Mouse (Mus musculus) frontal cortex, adult (tissue): ENCODE data around the gene 2410004B18Rik.
A peak's percentile ranks its signal among the peaks of the same experiment; 100 is the strongest.

Source experiments
- ATAC-seq: cut with Nextera tagmentation; 2 replicates; pipeline ENCODE4 v1.9.2; 2017; ENCODE audit warnings: mild to moderate bottlenecking, moderate library complexity, mixed read lengths; ENCODE audit not compliant: low TSS enrichment

The 2410004B18Rik gene

DNA sequence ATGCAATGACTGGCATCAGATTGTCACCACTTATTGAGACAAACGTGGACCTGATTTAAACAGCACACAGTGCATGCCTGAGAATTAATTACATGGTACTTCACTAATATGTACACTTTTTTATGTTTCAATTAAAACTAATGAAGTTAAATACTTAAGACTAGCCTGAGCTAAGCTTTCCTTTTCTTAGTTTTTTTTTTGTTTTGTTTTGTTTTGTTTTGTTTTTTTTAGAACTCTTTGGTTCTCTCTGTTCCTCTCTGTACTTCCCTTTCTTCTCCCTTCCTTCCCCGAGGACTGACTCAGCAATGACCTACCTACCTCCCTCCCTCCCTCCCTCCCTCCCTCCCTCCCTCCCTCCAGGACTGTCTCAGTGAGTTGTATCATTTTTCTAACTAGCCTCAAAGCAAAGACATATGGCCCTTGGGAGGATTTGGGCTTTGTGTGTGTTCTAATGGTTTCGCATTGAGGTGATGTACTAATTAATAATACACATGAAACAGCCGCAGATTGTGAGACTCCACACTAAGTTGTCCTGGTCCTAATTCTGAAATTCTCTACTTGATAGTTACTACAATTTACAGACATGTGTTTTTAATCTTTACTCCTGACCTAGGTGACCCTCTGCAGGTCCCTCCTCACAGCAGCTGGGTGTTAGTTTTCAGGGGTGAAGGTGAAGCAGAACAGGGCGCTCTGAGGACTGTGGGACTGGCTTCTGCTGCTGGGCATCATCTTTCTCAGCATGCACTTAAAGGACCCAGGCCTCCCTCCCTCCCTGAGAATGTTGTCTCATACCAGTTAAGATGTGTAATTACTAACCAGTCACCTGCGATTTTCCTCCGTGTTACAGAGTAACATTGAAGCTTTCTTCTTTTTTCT, 8.1 kb upstream of the 2410004B18Rik start:
- no peak for ATAC-seq

DNA sequence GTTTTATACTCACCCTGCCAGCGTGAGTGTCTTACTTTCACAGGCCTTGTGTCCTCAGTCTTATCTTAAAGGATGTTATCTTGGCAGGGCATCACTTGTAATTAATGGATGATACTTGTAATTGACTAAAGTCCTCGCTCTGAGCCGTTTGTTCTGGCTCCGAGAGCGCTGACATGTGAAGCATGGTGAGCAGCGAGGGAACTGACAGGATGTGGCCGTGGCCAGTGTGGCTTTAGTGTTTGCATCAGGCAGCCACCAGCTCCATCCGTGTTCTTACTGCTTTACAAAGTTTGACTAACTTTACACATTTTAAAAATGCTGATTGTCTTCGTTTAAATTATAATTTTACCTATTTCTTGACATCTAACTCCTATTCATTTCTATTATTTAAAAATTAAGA, 4.0 kb upstream of the 2410004B18Rik start:
- ATAC-seq, result no peak

DNA sequence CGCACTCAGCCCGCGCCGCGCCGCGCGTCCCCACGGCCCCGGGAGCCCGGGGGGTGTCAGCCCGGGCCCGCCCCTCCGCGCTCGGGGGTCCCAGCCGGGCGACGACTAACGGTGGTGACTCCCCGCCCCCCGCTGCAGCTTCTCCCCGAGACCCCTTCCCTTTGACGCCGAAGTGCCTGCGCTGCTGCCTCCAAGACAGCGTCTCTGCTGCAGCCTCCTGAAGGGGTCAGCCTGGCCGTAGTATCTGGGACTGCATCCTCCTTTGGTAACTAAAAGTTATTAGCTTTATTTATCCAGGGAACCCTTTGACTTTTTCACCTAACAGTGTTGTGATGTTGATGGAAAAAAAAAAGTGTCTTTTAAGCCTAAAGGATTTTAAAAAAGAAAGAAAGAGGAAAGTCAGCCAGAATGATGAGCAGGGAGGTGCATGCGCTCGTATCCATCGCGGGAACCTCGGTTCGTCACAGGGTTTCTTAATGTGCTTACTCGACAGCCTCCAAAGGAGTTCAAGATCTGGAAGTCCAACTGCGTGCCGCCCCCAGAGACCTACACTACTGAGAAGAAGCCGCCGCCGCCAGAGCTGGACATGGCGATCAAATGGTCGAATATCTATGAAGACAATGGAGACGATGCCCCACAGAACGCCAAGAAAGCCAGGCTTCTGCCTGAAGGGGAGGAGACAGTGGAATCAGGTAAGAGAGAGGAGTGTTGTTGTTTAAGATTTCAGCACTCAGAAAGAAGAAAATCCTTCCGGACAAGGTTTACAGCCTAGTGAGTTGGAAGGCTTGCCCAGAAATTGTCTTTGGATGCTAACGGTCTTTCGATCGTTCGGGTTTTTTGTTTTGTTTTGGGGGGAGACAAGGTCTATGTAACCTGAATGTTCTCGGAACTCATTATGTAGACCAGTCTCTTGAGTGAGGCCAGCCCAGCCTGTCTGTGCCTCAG, 863 bp downstream of the 2410004B18Rik start:
- peak; percentile 3; the same call in 1 of the 2 replicates for ATAC-seq

DNA sequence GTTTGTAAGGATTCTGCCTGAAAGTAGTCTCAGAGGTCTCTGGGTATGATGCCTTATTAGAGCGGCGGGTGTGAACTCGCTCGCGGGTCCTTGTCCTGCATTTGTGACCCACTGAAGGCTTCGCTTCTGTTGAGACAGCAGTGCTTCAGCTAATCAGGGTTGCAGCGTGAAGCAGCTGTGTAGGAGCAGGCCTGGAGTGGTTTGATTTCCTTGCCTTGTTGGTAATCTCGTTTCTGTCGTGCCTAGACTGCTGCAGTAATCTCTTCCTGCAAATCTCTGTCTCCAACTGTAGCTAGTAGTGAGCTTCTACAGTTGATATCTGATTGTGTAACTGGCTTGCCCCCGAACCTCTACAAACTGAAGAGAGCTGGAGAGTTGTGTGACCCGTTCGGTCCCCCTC, 1.6 kb downstream of the 2410004B18Rik start:
- no peak for ATAC-seq

DNA sequence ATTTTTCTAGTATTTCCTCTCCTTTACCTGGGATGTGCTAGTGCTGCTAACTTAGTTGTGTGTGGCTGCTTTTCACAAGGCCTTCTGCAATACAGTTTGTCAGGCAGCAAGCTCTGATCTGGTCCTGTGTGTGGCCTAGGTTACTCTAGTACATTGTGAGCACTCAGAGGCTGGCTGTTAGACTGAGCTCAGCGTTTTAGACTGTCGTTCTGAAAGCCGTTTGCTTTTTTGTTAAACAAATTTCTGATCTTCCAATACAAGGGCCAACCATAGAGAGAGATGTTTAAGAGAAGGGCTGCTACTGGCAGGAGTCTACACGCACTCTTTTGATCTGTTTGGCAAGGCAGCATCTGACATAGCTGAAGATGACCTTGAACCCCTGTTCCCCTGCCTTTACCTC, 2.2 kb downstream of the 2410004B18Rik start:
- ATAC-seq, result no peak

DNA sequence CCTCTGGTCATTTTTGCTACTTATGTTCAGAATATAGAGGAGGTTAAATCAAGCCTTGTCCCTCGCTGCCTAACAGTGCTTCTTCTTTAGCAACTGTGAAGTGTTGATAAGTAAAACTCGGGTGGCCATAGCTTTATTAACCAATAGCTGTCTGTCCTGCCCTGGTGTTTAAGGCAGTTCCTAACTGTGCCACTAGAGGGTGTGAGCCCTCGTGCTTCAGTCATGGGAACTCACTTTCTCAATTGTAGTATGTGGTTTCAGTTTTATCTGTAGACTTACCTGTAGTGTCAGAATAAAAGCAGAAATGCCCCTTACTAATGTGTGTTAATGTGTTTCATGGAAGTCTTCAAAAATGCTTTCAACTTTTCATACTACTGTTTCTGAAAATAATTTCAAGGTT, 4.2 kb downstream of the 2410004B18Rik start:
- ATAC-seq, result peak; percentile 26; the same call in 1 of the 2 replicates

DNA sequence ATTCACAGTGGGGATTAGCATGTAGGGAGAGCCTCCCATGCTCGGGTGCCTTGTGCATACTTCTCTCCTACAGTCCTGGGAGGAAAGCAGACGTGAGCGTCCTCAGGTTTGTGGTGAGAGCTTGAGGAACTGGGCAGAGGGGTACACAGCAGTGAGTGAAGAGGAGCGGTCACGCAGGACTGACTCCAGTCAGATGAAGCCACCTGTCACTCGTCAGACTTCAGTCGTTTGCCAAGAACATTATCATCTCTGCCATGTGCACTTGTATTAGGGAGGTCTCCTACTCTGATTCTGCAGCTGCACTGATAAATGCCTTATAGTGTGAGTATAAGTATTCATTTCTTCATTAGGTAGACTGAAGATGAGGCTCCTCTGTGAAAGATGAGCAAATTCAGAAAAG, 6.5 kb downstream of the 2410004B18Rik start:
- no peak for ATAC-seq

DNA sequence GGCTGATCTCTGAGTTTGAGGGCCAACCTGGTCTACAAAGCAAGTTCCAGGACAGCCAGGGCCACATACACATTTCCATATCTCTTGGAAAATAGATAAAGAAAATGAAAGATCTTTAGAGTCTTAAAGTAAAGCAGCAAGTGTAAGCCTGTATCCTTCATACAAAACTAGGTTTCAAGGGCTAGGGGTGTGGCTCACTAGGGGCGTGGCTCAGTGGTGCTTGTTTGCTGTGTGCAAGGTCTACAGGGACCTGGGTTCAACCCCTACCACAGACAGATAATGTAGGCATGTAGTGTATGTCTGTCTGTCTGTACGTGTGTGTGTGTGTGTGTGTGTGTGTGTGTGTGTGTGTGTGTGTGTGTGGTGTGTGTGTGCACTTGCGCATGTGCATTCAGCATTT, 8.1 kb downstream of the 2410004B18Rik start:
- no peak for ATAC-seq

DNA sequence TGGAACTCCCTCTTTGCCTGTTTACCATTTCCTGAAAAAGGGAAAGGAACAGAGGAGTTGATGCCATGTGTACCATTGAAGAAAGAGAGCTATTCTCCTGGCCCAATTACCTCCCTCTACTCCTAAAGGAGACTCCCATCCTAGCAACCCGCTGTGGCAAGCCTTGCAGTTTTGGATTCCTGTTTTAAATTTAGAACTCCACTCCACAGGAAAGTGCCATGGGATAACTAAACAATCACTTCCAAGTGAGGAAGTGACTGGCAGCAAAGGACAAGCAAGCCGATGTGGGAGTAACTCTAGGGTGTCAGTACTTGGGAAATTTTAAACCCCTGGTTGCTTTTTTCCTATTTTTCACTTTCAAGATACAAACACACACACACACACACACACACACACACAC, 8.8 kb downstream of the 2410004B18Rik start:
- ATAC-seq, result peak; percentile 39

DNA sequence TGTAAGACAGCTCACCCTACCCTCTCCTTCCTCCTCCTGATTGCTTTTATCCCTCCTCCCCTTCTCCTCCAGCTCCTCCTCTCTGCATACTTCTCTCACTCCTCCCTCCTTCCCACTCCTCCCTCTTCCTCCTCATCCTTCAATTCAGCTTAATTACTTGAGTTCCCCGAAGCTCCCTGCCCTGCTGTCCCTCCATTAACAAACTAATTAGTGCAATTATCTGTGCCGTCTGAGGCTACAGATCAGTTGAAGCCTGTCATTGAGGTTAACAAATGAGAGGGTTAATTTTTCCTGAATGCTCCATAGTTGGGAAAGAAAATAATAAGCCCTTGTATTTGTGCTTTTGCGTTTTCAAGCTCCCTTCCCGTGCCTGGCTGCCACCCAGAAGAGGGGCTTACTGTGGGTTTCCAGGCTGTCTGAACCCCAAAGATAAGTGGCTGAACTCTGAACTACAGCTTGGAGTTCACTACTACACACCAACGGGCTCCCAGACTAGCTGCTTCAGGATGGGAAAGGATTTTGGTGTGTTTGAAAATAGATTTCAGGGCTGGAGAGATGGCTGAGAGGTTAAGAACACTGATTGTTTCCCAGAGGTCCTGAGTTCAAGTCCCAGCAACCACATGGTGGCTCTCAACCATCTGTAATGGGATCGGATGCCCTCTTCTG, 9.9 kb downstream of the 2410004B18Rik start:
- ATAC-seq, result no peak

DNA sequence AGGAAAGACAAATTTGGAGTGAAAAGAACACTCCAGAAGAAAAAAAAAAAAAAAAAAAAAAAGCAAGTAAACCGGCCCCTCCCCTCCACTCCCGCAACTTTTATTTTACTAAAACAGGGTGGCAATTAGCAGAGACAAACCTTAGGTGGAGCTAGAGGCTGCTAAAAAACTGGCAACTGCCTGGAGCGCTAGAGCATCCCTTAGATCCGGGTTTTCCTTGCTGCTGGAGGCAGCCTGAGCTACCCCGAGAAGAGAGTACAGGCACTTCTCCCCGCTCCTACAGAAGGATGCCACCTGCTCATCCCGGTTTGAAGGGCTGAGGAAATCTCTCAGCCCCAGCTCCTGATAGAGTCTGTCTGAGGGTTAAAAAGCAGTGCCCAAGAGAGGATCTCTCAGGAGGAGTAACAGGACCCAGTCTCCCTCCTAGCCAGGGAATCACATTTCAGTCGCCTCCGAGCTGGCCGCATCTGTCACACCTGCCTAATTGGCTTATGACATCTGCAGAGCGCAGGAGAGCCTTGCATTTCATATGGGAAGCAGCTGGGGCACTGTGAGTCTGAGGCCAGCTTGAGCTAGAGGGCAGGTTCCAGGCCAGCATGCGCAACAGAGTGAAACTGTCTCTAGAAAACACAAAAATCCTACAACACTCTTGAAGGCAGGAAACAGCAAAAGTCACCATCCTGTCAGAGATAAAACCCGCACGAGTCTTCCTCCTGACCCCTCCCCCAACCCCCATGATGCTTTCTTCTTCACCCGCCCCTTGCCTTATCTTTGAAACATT, 12.4 kb downstream of the 2410004B18Rik start:
- ATAC-seq, result peak; percentile 89

DNA sequence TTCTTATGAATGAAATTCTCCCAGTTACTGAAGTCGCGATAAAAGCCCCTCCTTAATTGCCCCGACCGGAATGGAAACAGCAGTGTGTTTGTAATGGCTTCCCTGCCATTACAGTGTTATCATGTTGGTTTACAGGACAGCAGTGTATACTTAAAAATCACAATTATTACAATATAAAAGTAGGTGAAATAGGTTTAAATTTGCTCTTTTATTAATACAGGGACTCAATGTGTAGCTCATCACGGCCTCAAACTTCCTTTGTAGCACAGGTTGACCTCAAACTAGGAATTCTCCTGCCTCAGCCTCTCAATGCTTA, 13.0 kb downstream of the 2410004B18Rik start:
- no peak for ATAC-seq

DNA sequence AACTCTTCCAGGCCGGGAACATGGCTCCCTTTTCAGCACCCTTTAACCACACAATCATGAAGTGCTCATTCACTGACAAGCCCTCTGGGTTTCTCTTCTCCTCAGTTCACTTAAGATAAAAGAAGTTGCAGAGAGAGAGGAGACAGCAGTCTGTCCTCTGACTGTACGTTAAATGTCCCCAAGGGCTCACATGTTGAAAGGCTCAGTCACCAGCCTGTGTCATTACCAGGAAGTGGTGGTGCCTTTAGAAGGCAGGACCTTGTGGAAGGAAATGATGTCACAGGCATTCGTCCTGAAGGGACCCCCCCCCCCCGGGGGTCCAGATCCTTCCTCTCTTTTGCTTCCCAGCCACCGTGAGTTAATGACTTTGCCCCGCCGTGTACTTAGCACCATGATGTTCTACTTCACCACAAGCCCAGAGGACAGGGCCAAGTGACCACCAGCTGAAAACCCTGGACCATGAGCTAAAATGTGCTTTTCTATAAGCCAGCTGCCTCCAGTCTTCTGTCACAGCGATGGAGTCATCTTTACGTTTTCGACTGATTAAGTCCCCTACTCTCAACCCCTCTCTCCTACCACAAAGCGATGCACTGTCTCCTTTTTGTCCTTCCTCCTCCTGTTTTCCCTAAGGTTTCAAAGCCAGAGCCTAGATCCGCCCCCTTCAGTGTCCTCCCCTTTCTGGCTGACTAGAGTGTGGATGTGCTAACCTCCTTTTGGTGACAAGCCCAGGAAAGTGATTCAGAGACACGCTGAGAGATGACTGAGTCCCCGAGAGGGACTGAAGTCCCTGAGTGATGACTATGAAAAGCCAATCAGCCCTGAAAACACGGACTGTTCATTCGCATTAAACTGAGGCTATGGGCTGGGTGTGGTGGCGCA, 13.7 kb downstream of the 2410004B18Rik start:
- ATAC-seq, result peak; percentile 86

DNA sequence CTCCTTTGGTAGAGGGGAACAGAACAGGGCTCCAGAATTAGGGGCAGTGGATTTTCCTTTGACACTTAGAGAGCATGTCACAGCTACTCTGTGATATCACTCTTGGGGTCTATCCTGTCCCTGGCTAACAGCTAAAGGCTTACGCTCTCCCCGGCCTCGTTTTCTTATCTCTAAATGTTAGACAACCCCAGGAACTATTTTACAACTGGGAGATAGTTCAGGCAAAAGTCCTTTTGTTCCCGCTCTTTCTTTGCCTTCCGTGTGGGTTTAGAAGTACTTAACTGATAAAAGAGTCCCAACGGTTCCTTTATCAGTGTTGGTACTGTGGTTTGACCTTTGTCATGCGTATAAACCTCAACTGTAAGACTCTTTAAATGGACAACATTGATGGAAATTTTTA, 15.1 kb downstream of the 2410004B18Rik start:
- no peak for ATAC-seq

DNA sequence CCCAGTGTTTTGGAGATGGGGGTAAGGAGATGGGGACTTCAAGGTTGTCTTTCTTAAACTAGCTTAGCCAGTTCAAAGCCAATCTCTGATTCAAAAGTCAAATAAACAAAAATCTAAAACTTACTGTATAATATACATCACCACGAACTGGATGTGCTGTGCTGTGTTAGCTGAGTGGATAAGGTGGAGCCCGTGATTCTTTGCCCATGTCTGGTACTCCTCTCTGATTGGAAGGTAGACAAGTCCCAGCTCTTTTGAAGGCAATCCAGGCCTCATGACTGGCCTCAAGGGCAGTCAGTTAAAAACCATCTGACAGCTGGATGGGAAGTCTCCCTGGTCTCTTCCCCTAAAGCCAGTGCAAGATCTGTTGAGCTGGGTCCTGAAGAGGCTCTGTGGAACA, 15.6 kb downstream of the 2410004B18Rik start:
- ATAC-seq, result no peak

DNA sequence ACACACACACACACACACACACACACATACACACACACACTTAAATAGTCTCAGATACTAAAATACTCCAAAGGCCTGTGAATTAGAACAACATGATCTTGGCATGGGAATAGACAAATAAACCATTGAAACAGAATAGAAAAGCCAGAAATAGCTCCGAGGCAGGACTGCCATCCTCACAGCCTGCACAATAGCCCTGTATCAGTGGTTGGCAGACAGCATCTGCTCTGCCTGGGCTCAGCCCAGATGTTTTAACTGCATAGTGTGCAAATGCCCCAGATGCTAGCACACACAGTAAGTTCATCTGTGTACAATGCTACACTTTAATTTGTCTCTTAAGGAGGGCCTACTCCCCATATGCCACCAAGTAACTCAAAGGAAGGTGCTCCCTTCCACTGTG, 22.0 kb downstream of the 2410004B18Rik start:
- peak; percentile 77 for ATAC-seq

DNA sequence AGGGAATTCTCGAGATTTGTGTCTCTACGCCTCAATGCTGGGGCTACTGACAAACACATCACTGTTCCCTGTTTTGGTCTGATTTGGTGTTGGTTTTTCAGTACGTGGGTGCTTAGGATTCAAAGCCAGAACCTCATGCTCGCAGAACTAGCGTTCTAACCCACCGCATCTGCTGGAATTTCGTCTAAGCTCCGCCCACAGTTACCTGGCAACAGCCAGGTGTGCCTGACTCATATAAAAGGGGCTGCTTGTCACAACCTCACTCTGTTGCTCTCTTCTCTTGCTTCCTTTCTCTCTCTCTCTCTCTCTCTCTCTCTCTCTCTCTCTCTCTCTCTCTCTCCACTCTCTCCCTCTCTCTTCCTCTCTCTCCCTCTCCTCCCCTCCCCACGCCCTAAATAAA, 24.6 kb downstream of the 2410004B18Rik start:
- ATAC-seq, result no peak

DNA sequence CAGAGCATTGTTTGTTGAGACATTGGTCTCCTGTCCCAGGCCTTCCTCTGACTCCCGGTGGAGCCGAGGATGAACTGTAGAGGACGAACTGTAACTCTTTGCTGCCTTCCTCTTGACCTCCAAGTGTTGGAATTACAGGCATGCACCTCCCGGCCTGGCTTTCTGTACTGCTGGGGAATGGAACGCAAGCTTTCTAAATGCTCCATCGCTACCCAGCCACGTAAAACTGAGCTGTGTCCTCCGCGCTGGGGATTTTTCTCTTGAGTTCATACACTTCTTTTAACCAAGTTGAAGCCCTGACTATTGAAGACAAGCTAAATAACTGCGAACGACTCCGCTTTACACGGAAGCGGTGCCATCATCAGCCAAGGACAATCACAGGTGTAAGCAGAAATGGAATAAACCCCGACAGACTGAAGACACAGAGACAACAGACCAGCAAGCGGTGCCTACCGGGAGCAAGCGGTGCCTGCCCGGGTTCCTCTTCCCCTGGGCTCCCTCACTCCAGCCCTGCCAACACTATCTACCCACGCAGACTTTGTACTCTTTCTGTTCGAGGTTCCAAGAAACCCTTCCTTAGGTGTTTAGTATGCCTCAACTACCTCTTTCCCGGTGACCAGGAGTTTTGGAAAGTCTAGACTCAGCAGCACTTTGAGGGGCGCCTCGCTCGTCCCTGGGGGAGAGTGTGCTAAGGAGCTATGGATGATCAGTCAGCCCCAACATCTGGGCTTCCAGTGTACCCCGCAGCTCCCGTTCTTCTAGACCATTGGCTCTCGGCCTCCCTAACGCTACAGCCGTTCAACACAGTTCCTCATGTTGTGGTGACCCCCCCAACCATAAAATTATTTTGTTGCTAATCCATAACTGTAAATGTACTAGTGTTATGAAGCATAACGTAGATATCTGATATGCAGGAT, 25.5 kb downstream of the 2410004B18Rik start:
- ATAC-seq, result peak; percentile 77

DNA sequence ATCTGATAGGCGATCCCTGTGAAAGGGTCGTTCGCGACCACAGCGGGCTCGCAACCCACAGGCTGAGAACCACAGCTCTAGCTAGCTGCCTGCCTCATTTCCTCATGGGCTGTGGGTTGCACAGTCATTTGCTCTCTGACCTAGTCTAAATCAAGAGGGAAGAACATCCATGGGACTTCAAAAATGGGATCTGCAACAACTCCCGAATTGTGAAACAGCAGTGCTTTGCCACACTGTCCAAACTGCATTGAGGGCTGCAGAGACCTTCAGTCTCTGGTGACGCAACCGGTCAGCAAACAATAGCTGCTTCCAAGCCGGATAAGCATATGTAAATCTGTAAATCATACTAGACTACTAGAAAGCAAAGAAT, 26.2 kb downstream of the 2410004B18Rik start:
- no peak for ATAC-seq
